Mouse (Mus musculus): ENCODE measurements around the gene Lpp.
"Not testable (repeated sequence)": the region's sequence is repeated elsewhere in the genome, so short reads cannot be mapped to it uniquely, and the experiment has no call there.

Lpp gene

DNA sequence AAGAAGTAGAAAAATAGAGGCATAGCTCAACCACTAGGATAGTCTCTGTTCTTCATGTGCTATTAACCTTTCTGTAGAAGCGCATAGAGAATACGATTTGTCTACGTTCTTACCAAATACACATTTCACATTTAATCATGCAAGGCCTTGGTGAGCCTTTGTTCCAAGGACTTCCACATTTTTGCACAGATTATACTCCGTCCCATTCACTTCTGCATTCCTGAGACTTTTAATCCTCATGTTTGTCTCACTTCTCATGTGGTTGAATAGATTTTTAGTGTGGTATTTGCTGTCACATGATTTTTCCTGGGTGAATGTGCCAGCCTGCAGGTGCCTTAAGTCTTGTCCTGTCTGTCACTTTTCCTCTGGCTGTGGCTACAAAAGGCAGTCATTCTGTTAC lies 586.1 kb downstream of the Lpp start:
- DNase-seq (ENCODE audit: low spot score in 2 of 2) = no peak

- no peak for DNase-seq (ENCODE audit: low spot score in 2 of 2)
Measured at GRCm38 (mm10) chr16:24982828-24983227, 589.5 kb downstream of the Lpp start.

GRCm38 (mm10) chr16:24990331-24990730 lies 597.0 kb downstream of the Lpp start:
- no peak for DNase-seq (ENCODE audit: low spot score in 2 of 2)

DNA sequence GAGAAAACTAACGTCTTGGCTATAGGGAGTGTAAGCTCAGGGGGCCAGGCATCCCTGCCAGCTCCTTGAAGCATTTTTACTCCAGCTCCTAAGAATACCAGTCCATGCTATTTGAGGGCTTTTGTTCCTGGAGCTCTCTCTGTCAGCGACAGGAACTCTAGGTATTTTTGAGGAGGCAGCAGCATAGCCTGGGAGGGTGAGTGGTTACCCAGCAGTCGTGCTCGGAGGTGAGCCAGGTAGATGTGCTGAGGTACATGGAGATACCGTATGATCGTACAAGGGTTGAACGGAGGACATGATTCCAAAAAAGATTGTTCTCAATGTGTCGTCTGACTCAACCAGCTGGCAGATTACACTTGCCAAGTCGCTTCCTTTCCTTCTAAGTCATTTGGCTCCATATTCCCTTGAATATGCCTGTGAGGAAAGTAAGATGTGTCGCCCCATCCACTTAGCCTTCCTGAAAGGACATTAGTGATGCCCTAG lies 597.8 kb downstream of the Lpp start:
- peak; percentile 10 to 61 for DNase-seq (ENCODE audit: low spot score in 2 of 2)

DNA sequence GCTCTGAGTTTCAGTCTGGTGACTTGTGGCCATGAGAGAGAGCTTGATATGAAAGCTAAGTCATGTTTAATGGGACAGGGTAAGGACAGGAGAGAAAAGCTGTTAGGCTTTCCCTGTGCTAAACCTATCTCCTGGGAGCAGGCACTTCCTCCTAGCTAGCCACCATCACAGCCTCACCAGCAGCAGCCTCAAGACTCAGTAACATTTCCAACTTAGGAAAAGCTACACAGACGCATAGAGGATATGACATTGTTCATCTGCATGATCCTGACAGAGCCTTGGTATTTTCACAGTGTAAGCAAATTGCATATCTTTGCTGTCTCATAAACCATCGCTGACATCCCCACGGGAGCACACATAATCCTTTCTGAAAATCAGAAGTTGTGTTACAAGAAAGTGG lies 598.7 kb downstream of the Lpp start:
- no peak for DNase-seq (ENCODE audit: low spot score in 2 of 2)

- no peak for DNase-seq (ENCODE audit: low spot score in 2 of 2)
Measured at GRCm38 (mm10) chr16:24992494-24992893, 599.2 kb downstream of the Lpp start.

DNA sequence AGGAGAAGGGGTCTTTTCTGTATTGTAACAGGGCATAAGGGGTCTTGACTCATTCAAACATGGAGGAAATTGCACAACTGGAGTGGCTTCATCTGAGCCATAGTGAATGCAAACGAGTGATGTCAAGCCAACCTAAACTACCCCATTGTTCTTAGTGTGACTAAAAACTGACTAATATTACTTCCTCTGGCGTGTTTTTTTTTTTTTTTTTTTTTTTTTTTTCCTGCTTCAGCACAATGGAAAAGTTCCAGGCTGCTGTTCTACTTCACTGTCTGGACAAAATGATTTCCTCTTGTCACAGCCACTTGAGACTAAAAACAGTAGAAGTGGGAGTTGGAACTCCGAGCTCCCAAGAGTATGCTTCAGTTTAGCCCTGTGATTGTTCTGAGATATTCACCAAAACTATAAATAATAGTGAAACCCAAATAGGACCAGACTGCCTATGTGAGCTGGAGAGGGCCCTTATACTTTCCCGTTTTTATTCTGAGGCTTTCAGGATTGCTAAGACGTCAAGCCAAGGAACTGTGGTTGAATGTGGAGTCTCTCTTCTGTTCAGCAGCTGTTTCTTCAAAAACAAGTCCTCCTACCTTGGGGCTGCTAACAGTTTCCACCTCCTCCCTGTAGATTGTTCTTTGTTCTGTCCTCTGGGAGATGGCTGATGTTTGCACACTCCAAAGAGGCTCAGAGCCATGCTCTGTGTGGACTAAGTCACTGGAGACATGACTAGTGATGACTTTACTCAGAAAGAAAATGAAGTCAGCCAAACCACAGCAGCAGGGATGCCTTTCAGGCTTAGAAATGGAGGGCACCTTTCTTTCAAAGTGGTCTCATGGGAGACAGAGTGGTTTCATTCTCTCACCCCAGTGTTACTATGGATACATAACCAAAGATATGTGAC lies 617.9 kb downstream of the Lpp start:
- DNase-seq (ENCODE audit: low spot score in 2 of 2) = no peak

DNA sequence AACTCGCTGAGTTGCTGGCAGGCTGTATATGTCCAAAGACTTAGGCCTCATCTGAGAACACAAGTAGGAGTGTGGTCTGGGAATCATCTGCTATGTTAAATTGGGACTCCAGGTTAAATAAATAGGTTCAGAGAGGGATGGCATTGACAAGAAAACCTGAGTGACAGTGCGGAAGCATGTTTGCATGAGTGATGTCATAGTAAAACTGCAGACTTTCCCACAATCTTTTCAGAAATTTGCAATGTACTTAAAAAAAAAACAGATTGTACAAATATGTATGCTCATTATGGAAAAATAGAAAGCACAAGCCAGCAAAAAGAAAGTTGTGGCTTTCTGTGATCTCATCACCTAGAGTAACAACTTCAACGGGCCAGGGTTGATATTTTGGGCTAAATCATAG lies 619.6 kb downstream of the Lpp start:
- DNase-seq (ENCODE audit: low spot score in 2 of 2) = no peak

GRCm38 (mm10) chr16:25016261-25016836 lies 623.0 kb downstream of the Lpp start:
- DNase-seq (ENCODE audit: low spot score in 2 of 2) = peak; percentile 67 to 88

GRCm38 (mm10) chr16:25017046-25017445 lies 623.7 kb downstream of the Lpp start:
- DNase-seq (ENCODE audit: low spot score in 2 of 2) = no peak

DNA sequence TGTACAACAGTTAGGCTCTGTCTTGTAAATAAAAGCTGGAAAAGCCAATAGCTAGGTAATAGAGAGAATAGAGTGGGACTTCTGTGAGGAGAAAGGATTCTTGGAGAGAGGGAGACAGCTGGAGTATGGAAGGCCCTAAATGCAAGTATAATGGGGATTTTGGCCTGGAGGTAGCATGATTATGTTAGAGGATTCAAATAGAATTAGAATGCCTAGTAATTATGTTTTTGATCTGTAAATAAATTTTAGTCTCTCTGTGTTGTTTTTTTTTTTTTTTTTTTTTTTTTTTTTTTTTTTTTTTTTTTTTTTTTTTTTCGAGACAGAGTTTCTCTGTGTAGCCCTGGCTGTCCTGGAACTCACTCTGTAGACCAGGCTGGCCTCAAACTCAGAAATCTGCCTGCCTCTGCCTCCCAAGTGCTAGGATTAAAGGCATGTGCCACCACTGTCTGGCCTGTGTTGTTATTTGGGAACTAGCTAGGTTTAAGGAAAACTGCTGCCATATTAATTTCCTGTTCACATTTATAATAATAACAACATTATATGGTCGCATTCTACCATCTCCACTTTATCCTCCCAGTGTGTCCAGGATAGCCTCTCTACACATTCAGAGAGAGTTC lies 628.5 kb downstream of the Lpp start:
- DNase-seq (ENCODE audit: low spot score in 2 of 2) = not testable (repeated sequence)

GRCm38 (mm10) chr16:25024591-25024990 lies 631.3 kb downstream of the Lpp start:
- no peak for DNase-seq (ENCODE audit: low spot score in 2 of 2)

GRCm38 (mm10) chr16:25026191-25026590 lies 632.9 kb downstream of the Lpp start:
- no peak for DNase-seq (ENCODE audit: low spot score in 2 of 2)

DNA sequence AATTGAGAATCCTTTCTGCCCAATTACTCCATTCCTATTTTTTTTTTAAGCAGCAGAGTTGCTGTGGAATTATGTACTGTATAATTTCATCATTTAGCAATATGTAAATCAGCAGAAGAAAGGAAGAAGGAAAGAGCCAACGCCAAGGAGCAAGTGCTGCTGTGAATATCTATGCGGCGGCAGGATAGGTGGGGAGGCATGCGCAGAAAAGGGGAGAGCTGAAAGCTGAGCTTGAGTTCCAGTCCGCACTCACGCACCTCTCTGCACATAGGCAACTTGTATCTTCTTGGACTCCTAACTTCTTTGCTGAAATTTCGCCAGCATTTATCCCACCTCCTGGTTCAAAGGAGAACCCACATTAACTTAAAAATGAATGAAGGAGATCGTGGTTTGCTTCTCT lies 636.2 kb downstream of the Lpp start:
- DNase-seq (ENCODE audit: low spot score in 2 of 2) = no peak

- no peak for DNase-seq (ENCODE audit: low spot score in 2 of 2)
Measured at GRCm38 (mm10) chr16:25037361-25037760, 644.1 kb downstream of the Lpp start.

GRCm38 (mm10) chr16:25038529-25038928 lies 645.2 kb downstream of the Lpp start:
- no peak for DNase-seq (ENCODE audit: low spot score in 2 of 2)

DNA sequence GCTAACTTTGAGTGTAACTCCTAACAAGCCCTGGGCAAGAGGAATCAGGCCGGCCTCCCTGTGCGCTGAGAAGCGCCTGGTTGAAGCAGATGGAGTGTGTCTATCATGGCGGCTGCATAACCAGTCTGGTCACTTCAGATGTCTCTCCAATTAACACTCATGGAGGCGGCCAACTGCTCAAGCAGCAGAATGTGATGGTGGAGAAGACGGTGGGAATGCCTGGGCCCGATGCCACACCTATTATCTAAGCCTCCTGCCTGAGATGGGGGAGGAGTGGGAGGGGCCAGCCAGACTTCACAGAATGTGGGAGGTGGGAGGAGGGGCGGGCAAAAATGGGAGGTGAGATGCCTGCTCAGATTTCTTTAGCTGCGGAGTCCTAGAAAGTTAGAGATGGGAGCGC lies 646.6 kb downstream of the Lpp start:
- DNase-seq (ENCODE audit: low spot score in 2 of 2) = peak in 1 of 2 experiments; percentile 79

DNA sequence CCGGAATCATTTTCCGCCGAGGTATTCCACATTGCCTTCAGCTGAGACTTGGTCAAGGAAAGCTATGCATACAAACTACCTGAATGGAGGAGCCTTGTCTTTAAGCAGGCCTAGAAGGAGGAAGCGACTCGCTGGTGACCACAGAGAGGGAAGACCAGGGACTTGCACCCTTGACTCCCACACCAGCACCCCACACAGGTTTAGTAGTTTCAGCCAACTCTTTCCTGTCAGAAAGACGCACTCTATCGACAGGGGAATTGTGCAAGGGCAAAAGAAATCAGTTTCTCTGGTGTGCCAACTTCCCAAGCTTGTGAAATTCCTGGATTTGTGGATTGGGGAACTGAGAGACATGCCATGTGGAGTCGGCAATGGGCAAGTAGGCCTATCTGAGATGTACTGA lies 647.9 kb downstream of the Lpp start:
- no peak for DNase-seq (ENCODE audit: low spot score in 2 of 2)

- peak in 1 of 2 experiments; percentile 66 for DNase-seq (ENCODE audit: low spot score in 2 of 2)
Measured at GRCm38 (mm10) chr16:25041855-25042529, 648.7 kb downstream of the Lpp start.

Measured in left cerebral cortex, adult 9 months (tissue).